Mouse (Mus musculus) megakaryocyte, embryonic 14.5 days (primary cell): Measurements from ENCODE around the gene Gripap1.

Source experiments
- FLI1 ChIP-seq: IDR thresholded peaks from 2 replicates; pipeline ENCODE4 v1.6.1; 2012; ENCODE audit warnings: low read length, inconsistent platforms, mixed read lengths
- GATA1 ChIP-seq: IDR thresholded peaks from 3 replicates; pipeline ENCODE4 v1.6.1; 2012; ENCODE audit warnings: mixed read lengths, low read length, inconsistent platforms, borderline replicate concordance

DNA sequence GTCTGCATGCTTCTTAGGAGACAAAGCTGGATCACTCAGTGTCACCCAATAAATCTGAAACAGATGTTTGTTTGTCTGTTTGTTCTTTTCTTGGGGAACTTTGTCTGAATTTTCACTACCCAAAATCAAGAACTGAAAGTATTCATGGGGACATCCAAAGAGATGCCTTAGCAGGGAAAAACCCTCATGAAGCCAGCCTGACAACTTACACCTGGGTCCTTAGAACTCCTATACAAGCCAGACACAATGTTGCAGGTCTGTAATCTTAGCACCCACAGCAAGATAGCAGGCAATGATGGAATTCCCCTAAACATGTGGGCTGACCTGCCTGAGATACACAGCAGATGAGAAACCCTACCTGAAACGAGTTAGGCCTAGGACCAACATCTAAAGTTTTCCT lies 44.6 kb upstream of the Gripap1 start:
- no peak for TF ChIP-seq GATA1
- TF ChIP-seq FLI1, result no peak
